Mouse (Mus musculus) MEL (cell line): ENCODE measurements around the gene Col18a1. TPM values are rescaled to one million over a fixed set of nuclear protein-coding genes. Genes with fewer than 3 reads are reported as not detected.
A peak's percentile ranks its signal among the peaks of the same experiment; 100 is the strongest.

Experiments used
- DNase-seq: peaks from one replicate; pipeline ENCODE4 v3.0.0; 2011; ENCODE audit warnings: low read depth, low spot score
- H3K27ac ChIP-seq: 2 replicates; pipeline ENCODE4 v1.5.1; 2012; ENCODE audit warnings: low read depth, mild to moderate bottlenecking, control low read depth, low read length, moderate library complexity; ENCODE audit not compliant: control insufficient read depth
- H3K27me3 ChIP-seq, 2 experiments: fragments of 150-350 bp in 1 of 2; sonication (generic) in 1 of 2; 2 replicates each; pipeline ENCODE4 v1.6.1; 2012; ENCODE audit warnings: low read length in 2 of 2, mild to moderate bottlenecking in 2 of 2, improper control_type of control experiment in 1 of 2, moderate library complexity in 1 of 2; ENCODE audit not compliant: insufficient read depth in 2 of 2, control insufficient read depth in 1 of 2
- H3K36me3 ChIP-seq, 2 experiments: 2 replicates each; pipeline ENCODE4 v1.6.1; 2012 to 2014; ENCODE audit warnings: low read length in 2 of 2, improper control_type of control experiment in 1 of 2, inconsistent platforms in 1 of 2, mild to moderate bottlenecking in 1 of 2; ENCODE audit not compliant: insufficient read depth in 2 of 2, control insufficient read depth in 1 of 2
- H3K4me1 ChIP-seq, 2 experiments: fragments of 150-350 bp in 1 of 2; sonication (generic) in 1 of 2; 2 replicates each; pipeline ENCODE4 v1.6.1; 2012; ENCODE audit warnings: low read length in 2 of 2, improper control_type of control experiment in 1 of 2, mild to moderate bottlenecking in 1 of 2; ENCODE audit not compliant: insufficient read depth in 2 of 2, control insufficient read depth in 1 of 2
- H3K4me3 ChIP-seq, 2 experiments: fragments of 150-350 bp in 1 of 2; sonication (generic) in 1 of 2; 2 replicates each; pipeline ENCODE4 v1.5.1; 2012; ENCODE audit warnings: low read depth in 2 of 2, low read length in 2 of 2, mild to moderate bottlenecking in 2 of 2, moderate library complexity in 2 of 2, control low read depth in 1 of 2, improper control_type of control experiment in 1 of 2; ENCODE audit not compliant: control insufficient read depth in 1 of 2, insufficient read depth in 1 of 2
- H3K79me2 ChIP-seq: 2 replicates; pipeline ENCODE4 v1.6.1; 2012; ENCODE audit warnings: mild to moderate bottlenecking, low read length, moderate library complexity; ENCODE audit not compliant: control insufficient read depth, poor library complexity, insufficient read depth
- H3K9ac ChIP-seq: 2 replicates; pipeline ENCODE4 v1.6.1; 2012; ENCODE audit warnings: low read depth, mild to moderate bottlenecking, control low read depth, low read length, moderate library complexity; ENCODE audit not compliant: control insufficient read depth, poor library complexity, severe bottlenecking
- H3K9me3 ChIP-seq: fragments of 150-350 bp; sonication (generic); replicated peaks from 2 replicates; pipeline ENCODE4 v1.6.1; 2012; ENCODE audit warnings: mild to moderate bottlenecking, low read length, improper control_type of control experiment, moderate library complexity; ENCODE audit not compliant: insufficient read depth
- E2F4 ChIP-seq: IDR thresholded peaks from 2 replicates; pipeline ENCODE4 v1.6.1; 2011; ENCODE audit warnings: low read depth, low read length, improper control_type of control experiment, borderline replicate concordance
- ETS1 ChIP-seq: IDR thresholded peaks from 2 replicates; pipeline ENCODE4 v1.6.1; 2012; ENCODE audit warnings: low read depth, mild to moderate bottlenecking, inconsistent platforms, low read length, improper control_type of control experiment, moderate library complexity
- MAZ ChIP-seq: IDR thresholded peaks from 2 replicates; pipeline ENCODE4 v1.6.1; 2012; ENCODE audit warnings: low read depth, mild to moderate bottlenecking, inconsistent platforms, low read length, improper control_type of control experiment
- MEF2A ChIP-seq: IDR thresholded peaks from 2 replicates; pipeline ENCODE4 v1.6.1; 2014; ENCODE audit warnings: low read depth, mild to moderate bottlenecking, inconsistent platforms, low read length, improper control_type of control experiment; ENCODE audit not compliant: poor library complexity, insufficient replicate concordance, severe bottlenecking; ENCODE audit errors: extremely low read depth
- MXI1 ChIP-seq: IDR thresholded peaks from 2 replicates; pipeline ENCODE4 v1.6.1; 2011; ENCODE audit warnings: mild to moderate bottlenecking, low read depth, low read length, improper control_type of control experiment
- MYB ChIP-seq: IDR thresholded peaks from 2 replicates; pipeline ENCODE4 v1.6.1; 2011; ENCODE audit warnings: mild to moderate bottlenecking, low read depth, low read length, improper control_type of control experiment
- NELFE ChIP-seq: IDR thresholded peaks from 2 replicates; pipeline ENCODE4 v1.6.1; 2011; ENCODE audit warnings: low read depth, low read length, improper control_type of control experiment
- NRF1 ChIP-seq: IDR thresholded peaks from 2 replicates; pipeline ENCODE4 v1.6.1; 2014; ENCODE audit warnings: low read depth, mild to moderate bottlenecking, inconsistent platforms, low read length, improper control_type of control experiment, moderate library complexity; ENCODE audit not compliant: poor library complexity, insufficient read depth, severe bottlenecking
- RCOR1 ChIP-seq: IDR thresholded peaks from 2 replicates; pipeline ENCODE4 v1.6.1; 2012; ENCODE audit warnings: low read depth, mild to moderate bottlenecking, inconsistent platforms, low read length, improper control_type of control experiment
- SIN3A ChIP-seq: IDR thresholded peaks from 2 replicates; pipeline ENCODE4 v1.6.1; 2012; ENCODE audit warnings: low read length, improper control_type of control experiment, inconsistent platforms
- SMC3 ChIP-seq: IDR thresholded peaks from 2 replicates; pipeline ENCODE4 v1.6.1; 2011; ENCODE audit warnings: low read depth, low read length, improper control_type of control experiment
- ZC3H11A ChIP-seq: IDR thresholded peaks from 2 replicates; pipeline ENCODE4 v1.6.1; 2012; ENCODE audit warnings: low read depth, mild to moderate bottlenecking, inconsistent platforms, low read length, improper control_type of control experiment
- ZNF384 ChIP-seq: IDR thresholded peaks from 2 replicates; pipeline ENCODE4 v1.6.1; 2012; ENCODE audit warnings: low read depth, mild to moderate bottlenecking, inconsistent platforms, low read length, improper control_type of control experiment
- polyA plus RNA-seq, 2 experiments: library from polyadenylated mRNA; stranded (reverse) in 1 of 2; unstranded in 1 of 2; fragments of >175 nt in 1 of 2; fragments of >200 nt in 1 of 2; gene quantifications; 2 replicates each; pipeline versions ENCODE4 v1.2.1 to v1.2.4; 2012; ENCODE audit warnings: low replicate concordance in 2 of 2, low read depth in 1 of 2; ENCODE audit not compliant: insufficient read length in 2 of 2, insufficient read depth in 1 of 2, missing spikeins in 1 of 2
- total RNA-seq: library from RNA; depleted of rRNA; stranded (reverse); fragments of 300-350 nt; gene quantifications from 2 replicates; pipeline ENCODE4 v1.2.3, GENCODE M21; 2012

The Col18a1 gene
- total and polyA plus RNA-seq, 3 experiments: 0.46 to 1.3 TPM; not detected in 1

DNA sequence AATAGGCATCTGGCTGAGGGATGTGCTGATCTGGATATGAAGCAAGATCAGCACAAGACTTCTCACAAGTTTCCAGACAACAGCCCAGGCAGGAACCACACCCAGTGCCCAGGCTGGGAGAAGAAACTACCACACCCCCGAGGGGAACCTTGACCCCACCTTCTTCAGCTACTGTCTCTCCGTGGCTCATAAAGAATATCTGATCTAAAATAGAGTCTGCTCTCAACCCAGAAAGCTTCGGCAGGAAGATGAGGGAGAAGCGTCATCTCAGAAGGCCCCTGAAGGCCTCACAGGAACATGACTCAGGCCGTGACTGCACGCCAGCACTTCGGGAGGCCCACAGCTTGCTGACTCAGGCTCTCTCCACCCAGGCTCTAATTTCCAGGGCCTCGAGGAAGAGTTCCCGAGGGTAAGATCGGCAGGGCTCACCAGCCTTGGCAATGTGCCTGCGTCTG is 44.8 kb upstream of the Col18a1 start (continued):
- no peak for TF ChIP-seq SMC3
- no peak for TF ChIP-seq ZC3H11A
- no peak for TF ChIP-seq MAZ
- peak; percentile 71; the same call in 1 of the 2 replicates for TF ChIP-seq ETS1
- TF ChIP-seq E2F4: no peak

DNA sequence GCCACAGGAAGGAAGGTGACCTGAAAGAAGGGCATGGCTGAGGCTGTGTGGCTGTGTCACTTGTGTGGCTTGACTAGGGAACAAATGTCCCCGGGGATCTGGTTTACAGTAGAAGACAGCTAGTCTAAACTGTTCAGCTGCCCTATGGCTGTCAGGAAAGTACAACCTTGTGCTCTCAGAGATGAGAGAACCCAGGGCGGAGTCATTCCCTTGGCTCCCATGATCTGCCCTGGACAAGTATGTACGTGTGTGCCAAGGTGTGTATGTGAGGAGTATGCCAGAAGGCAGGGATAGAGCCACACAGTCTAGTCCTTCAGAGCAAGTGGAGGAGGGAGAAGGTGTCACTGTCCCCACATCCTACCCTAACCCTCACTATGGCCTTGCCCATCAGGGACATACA is 44.3 kb upstream of the Col18a1 start:
- no peaks in the 10 kb centered on the region for H3K27me3 ChIP-seq
- TF ChIP-seq NRF1 (no peak), RCOR1 (no peak)
- no peak overlapping the region; a peak in 1 of 4 replicates for H3K4me3 ChIP-seq
- no peaks in the 10 kb centered on the region for H3K9me3 ChIP-seq
- peaks cover 0 to 24% of the 10 kb centered on the region in 2 experiments; a peak in 2 of 4 replicates for H3K36me3 ChIP-seq
- peak overlapping the region; percentile 84 for H3K27ac ChIP-seq
- H3K9ac ChIP-seq: no peak overlapping the region
- peaks cover 0 to 49% of the 10 kb centered on the region in 2 experiments; a peak in 3 of 4 replicates for H3K4me1 ChIP-seq
- no peaks in the 10 kb centered on the region for H3K79me2 ChIP-seq
- DNase-seq: no peak

DNA sequence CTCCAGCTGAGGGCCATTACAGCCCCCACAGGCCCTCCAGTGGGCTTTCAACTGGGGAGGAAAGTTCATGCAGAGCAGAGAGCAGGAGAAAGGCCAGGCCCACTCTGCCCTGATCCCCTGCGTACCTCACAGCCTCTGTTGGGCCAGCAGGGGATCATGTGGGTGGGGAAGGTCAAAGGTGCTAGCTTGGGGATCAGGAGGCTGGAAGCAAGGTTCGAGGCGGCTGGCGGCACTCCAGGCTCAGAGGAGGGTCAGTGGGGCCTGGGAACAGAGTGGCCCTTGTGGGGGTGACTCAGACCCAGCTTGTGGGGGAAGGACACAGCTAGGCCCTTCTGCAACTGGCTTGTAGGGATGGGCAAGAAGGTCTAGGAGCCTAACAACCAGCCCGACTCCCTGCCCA is 42.9 kb upstream of the Col18a1 start:
- H3K79me2 ChIP-seq: no peaks in the 10 kb centered on the region
- H3K4me1 ChIP-seq: peaks cover 0 to 39% of the 10 kb centered on the region in 2 experiments; a peak in 2 of 4 replicates
- H3K4me3 ChIP-seq: no peak overlapping the region
- H3K27ac ChIP-seq: no peak overlapping the region
- H3K9ac ChIP-seq: no peak overlapping the region
- TF ChIP-seq NELFE (no peak), MEF2A (no peak), RCOR1 (no peak), MYB (no peak), SIN3A (no peak), MXI1 (no peak)
- no peaks in the 10 kb centered on the region for H3K27me3 ChIP-seq
- no peaks in the 10 kb centered on the region for H3K9me3 ChIP-seq
- no peak for DNase-seq
- peaks cover 0 to 15% of the 10 kb centered on the region in 2 experiments; a peak in 2 of 4 replicates for H3K36me3 ChIP-seq

DNA sequence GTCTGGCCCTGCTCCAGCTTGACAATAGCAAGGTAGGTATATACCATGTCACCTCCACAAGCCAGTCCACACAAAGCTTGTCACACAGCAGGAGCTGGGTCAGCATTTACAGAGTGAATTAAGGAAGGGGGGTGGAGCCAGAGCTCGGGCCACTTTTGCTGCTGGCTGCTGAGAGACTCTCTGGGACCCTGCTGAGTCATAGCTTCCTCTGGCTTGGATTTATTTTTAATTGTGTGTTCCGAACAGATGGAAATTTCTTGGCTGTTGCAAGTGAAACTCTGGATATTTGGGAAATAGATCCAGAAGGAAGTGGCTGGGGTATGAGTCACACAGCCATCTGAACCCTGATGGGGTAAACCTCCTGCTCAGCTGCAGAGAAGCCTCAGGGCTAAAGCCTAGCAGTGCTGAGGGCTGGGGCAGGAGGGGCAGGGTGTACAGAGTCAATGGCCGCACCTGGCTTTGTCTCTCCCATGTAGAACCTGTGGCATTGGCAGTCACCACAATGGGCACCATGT is 40.3 kb upstream of the Col18a1 start:
- peaks cover 0 to 25% of the 10 kb centered on the region in 2 experiments; a peak in 2 of 4 replicates for H3K4me1 ChIP-seq
- no peak for TF ChIP-seq ZNF384
- TF ChIP-seq, all 39 proteins: peak for 0
- Histone ChIP-seq H3K9me3 (no peaks in the 10 kb centered on the region), H3K27ac (no peak overlapping the region), H3K9ac (no peak overlapping the region), H3K4me3 (no peak overlapping the region), H3K36me3 (peaks cover 0 to 9% of the 10 kb centered on the region in 2 experiments; a peak in 2 of 4 replicates), H3K27me3 (no peaks in the 10 kb centered on the region), H3K79me2 (no peaks in the 10 kb centered on the region)
- DNase-seq: peak; percentile 40
